Mouse (Mus musculus): Measurements from ENCODE around the gene Vkorc1l1. TPM values are rescaled to one million over a fixed set of nuclear protein-coding genes. Genes with fewer than 3 reads are reported as not detected.
A peak's percentile ranks its signal among the peaks of the same experiment; 100 is the strongest.
"Not testable (repeated sequence)": the region's sequence is repeated elsewhere in the genome, so short reads cannot be mapped to it uniquely, and the experiment has no call there.

Vkorc1l1 gene
- polyA plus RNA-seq, 1 experiment from 2014 or later = 31.3 TPM

- Histone ChIP-seq H3K9ac (replicated peaks; ENCODE audit: low read length) (no peak overlapping the region), H3K27ac (replicated peaks; ENCODE audit: low read depth, low read length) (no peak overlapping the region), H3K27me3 (ENCODE audit: control insufficient read depth, insufficient read depth, low read length) (no peaks in the 10 kb centered on the region), H3K4me2 (ENCODE audit: low read length) (no peak overlapping the region), H3K9me3 (ENCODE audit: control insufficient read depth, low read length) (no peaks in the 10 kb centered on the region), H3K36me3 (ENCODE audit: control insufficient read depth, insufficient read depth, low read length) (no peaks in the 10 kb centered on the region), H3K4me3 (replicated peaks; ENCODE audit: low read depth, low read length) (no peak overlapping the region), H3K4me1 (ENCODE audit: control insufficient read depth, insufficient read depth, low read length) (no peaks in the 10 kb centered on the region)
- no peak for ATAC-seq (ENCODE audit: low FRiP score, low TSS enrichment)
- WGBS = 12% methylated on average over 4 of the region's 4 CpGs
- no peak for DNase-seq
These were observed 4.8 kb upstream of the Vkorc1l1 start for GRCm38 (mm10) chr5:129936941-129937340.

- DNase-seq (no peak), ATAC-seq (ENCODE audit: low FRiP score, low TSS enrichment) (no peak)
- WGBS = 76% methylated on average over 2 of the region's 2 CpGs
- Histone ChIP-seq H3K4me1 (ENCODE audit: control insufficient read depth, insufficient read depth, low read length) (peaks cover 4% of the 10 kb centered on the region; the same call in 1 of the 2 replicates), H3K36me3 (ENCODE audit: control insufficient read depth, insufficient read depth, low read length) (0 out of 2 replicates have a peak, but pooled peaks cover 2% of the 10 kb centered on the region), H3K4me2 (ENCODE audit: low read length) (no peak overlapping the region), H3K27me3 (ENCODE audit: control insufficient read depth, insufficient read depth, low read length) (no peaks in the 10 kb centered on the region), H3K4me3 (replicated peaks; ENCODE audit: low read depth, low read length) (no peak overlapping the region), H3K9ac (replicated peaks; ENCODE audit: low read length) (no peak overlapping the region), H3K9me3 (ENCODE audit: control insufficient read depth, low read length) (no peaks in the 10 kb centered on the region), H3K27ac (replicated peaks; ENCODE audit: low read depth, low read length) (no peak overlapping the region)
These were observed 1.5 kb upstream of the Vkorc1l1 start for GRCm38 (mm10) chr5:129940281-129940680.

- H3K9me3 ChIP-seq (ENCODE audit: control insufficient read depth, low read length) = no peaks in the 10 kb centered on the region
- H3K9ac ChIP-seq (replicated peaks; ENCODE audit: low read length) = peak overlapping the region; percentile 14; the same call in 1 of the 2 replicates
- H3K27ac ChIP-seq (replicated peaks; ENCODE audit: low read depth, low read length) = peak overlapping the region; percentile 60
- H3K4me1 ChIP-seq (ENCODE audit: control insufficient read depth, insufficient read depth, low read length) = peaks cover 4% of the 10 kb centered on the region; the same call in 1 of the 2 replicates
- H3K27me3 ChIP-seq (ENCODE audit: control insufficient read depth, insufficient read depth, low read length) = no peaks in the 10 kb centered on the region
- no peak for DNase-seq
- 0 out of 2 replicates have a peak, but pooled peaks cover 2% of the 10 kb centered on the region for H3K36me3 ChIP-seq (ENCODE audit: control insufficient read depth, insufficient read depth, low read length)
- H3K4me3 ChIP-seq (replicated peaks; ENCODE audit: low read depth, low read length) = peak overlapping the region; percentile 78
- WGBS = 9% methylated on average over 9 of the region's 9 CpGs
- ATAC-seq (ENCODE audit: low FRiP score, low TSS enrichment) = no peak
- peak overlapping the region; percentile 52 for H3K4me2 ChIP-seq (ENCODE audit: low read length)
These were observed 855 bp upstream of the Vkorc1l1 start for GRCm38 (mm10) chr5:129940736-129941494.

- not testable (repeated sequence) for H3K27me3 ChIP-seq (ENCODE audit: control insufficient read depth, insufficient read depth, low read length); H3K36me3 ChIP-seq (ENCODE audit: control insufficient read depth, insufficient read depth, low read length); H3K9me3 ChIP-seq (ENCODE audit: control insufficient read depth, low read length); H3K4me1 ChIP-seq (ENCODE audit: control insufficient read depth, insufficient read depth, low read length)
- Histone ChIP-seq H3K4me2 (ENCODE audit: low read length) (peak overlapping the region; percentile 83), H3K4me3 (replicated peaks; ENCODE audit: low read depth, low read length) (peak overlapping the region; percentile 78), H3K27ac (replicated peaks; ENCODE audit: low read depth, low read length) (peak overlapping the region; percentile 70; the same call in 1 of the 2 replicates), H3K9ac (replicated peaks; ENCODE audit: low read length) (peak overlapping the region; percentile 84)
- under 1% methylated on average over 53 of the region's 82 CpGs for WGBS
- ATAC-seq (ENCODE audit: low FRiP score, low TSS enrichment) = peak; percentile 77
- peak; percentile 45 for DNase-seq
These were observed 536 bp downstream of the Vkorc1l1 start for GRCm38 (mm10) chr5:129942073-129942939.

- Histone ChIP-seq H3K4me1 (ENCODE audit: control insufficient read depth, insufficient read depth, low read length) (peaks cover 4% of the 10 kb centered on the region; the same call in 1 of the 2 replicates), H3K27me3 (ENCODE audit: control insufficient read depth, insufficient read depth, low read length) (no peaks in the 10 kb centered on the region), H3K36me3 (ENCODE audit: control insufficient read depth, insufficient read depth, low read length) (0 out of 2 replicates have a peak, but pooled peaks cover 2% of the 10 kb centered on the region), H3K4me2 (ENCODE audit: low read length) (peak overlapping the region; percentile 21; the same call in 1 of the 2 replicates), H3K9ac (replicated peaks; ENCODE audit: low read length) (no peak overlapping the region), H3K27ac (replicated peaks; ENCODE audit: low read depth, low read length) (no peak overlapping the region), H3K4me3 (replicated peaks; ENCODE audit: low read depth, low read length) (no peak overlapping the region), H3K9me3 (ENCODE audit: control insufficient read depth, low read length) (no peaks in the 10 kb centered on the region)
- ATAC-seq (ENCODE audit: low FRiP score, low TSS enrichment) (no peak), DNase-seq (no peak)
- 88% methylated on average over 1 of the region's 1 CpGs for WGBS
These were observed 1.6 kb downstream of the Vkorc1l1 start for GRCm38 (mm10) chr5:129943402-129943801.

GRCm38 (mm10) chr5:129947528-129948033 lies 5.8 kb downstream of the Vkorc1l1 start:
- DNase-seq (no peak), ATAC-seq (ENCODE audit: low FRiP score, low TSS enrichment) (no peak)
- Histone ChIP-seq H3K9me3 (ENCODE audit: control insufficient read depth, low read length) (no peaks in the 10 kb centered on the region), H3K36me3 (ENCODE audit: control insufficient read depth, insufficient read depth, low read length) (0 out of 2 replicates have a peak, but pooled peaks cover 2% of the 10 kb centered on the region), H3K9ac (replicated peaks; ENCODE audit: low read length) (no peak overlapping the region), H3K4me3 (replicated peaks; ENCODE audit: low read depth, low read length) (no peak overlapping the region), H3K4me2 (ENCODE audit: low read length) (no peak overlapping the region), H3K4me1 (ENCODE audit: control insufficient read depth, insufficient read depth, low read length) (peaks cover 4% of the 10 kb centered on the region; the same call in 1 of the 2 replicates), H3K27me3 (ENCODE audit: control insufficient read depth, insufficient read depth, low read length) (no peaks in the 10 kb centered on the region), H3K27ac (replicated peaks; ENCODE audit: low read depth, low read length) (no peak overlapping the region)
- 99% methylated on average over 2 of the region's 2 CpGs for WGBS

- 95% methylated on average over 4 of the region's 4 CpGs for WGBS
- no peaks in the 10 kb centered on the region for H3K9me3 ChIP-seq (ENCODE audit: control insufficient read depth, low read length)
- H3K36me3 ChIP-seq (ENCODE audit: control insufficient read depth, insufficient read depth, low read length) = no peaks in the 10 kb centered on the region
- H3K9ac ChIP-seq (replicated peaks; ENCODE audit: low read length) = no peak overlapping the region
- H3K27ac ChIP-seq (replicated peaks; ENCODE audit: low read depth, low read length) = no peak overlapping the region
- H3K4me2 ChIP-seq (ENCODE audit: low read length) = no peak overlapping the region
- DNase-seq = no peak
- no peak for ATAC-seq (ENCODE audit: low FRiP score, low TSS enrichment)
- H3K4me1 ChIP-seq (ENCODE audit: control insufficient read depth, insufficient read depth, low read length) = no peaks in the 10 kb centered on the region
- H3K4me3 ChIP-seq (replicated peaks; ENCODE audit: low read depth, low read length) = no peak overlapping the region
- no peaks in the 10 kb centered on the region for H3K27me3 ChIP-seq (ENCODE audit: control insufficient read depth, insufficient read depth, low read length)
These were observed 10.4 kb downstream of the Vkorc1l1 start for GRCm38 (mm10) chr5:129952143-129952542.

- Histone ChIP-seq H3K4me1 (ENCODE audit: control insufficient read depth, insufficient read depth, low read length) (no peaks in the 10 kb centered on the region), H3K36me3 (ENCODE audit: control insufficient read depth, insufficient read depth, low read length) (no peaks in the 10 kb centered on the region), H3K4me2 (ENCODE audit: low read length) (no peak overlapping the region), H3K27me3 (ENCODE audit: control insufficient read depth, insufficient read depth, low read length) (no peaks in the 10 kb centered on the region), H3K4me3 (replicated peaks; ENCODE audit: low read depth, low read length) (no peak overlapping the region), H3K27ac (replicated peaks; ENCODE audit: low read depth, low read length) (no peak overlapping the region), H3K9ac (replicated peaks; ENCODE audit: low read length) (no peak overlapping the region), H3K9me3 (ENCODE audit: control insufficient read depth, low read length) (no peaks in the 10 kb centered on the region)
- ATAC-seq (ENCODE audit: low FRiP score, low TSS enrichment) = no peak
- WGBS = 92% methylated on average over 5 of the region's 5 CpGs
- no peak for DNase-seq
These were observed 12.9 kb downstream of the Vkorc1l1 start for GRCm38 (mm10) chr5:129954473-129955254.

Measured in midbrain, embryonic 14.5 days (tissue).